ENCODE assay signal across 26 mouse cellular contexts in the genomic region with DNA sequence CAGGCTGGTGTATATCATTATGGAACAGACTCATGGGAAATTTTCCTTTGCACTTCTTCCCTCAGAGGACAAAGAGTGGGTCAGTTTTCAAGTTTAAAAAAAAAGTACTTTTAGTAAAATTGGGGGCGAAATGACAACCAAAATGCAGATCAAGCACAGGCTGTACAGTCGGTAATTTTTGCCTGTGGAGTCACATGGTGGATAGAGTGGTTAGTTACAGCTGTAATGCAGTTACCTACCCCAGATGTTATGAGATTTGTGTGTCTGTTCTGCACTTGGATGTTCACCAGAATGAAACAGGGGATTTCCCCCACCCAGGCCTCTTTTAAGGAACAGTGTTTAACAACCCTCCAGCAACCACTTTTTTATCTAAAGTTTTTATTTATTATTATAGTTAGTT.
DNase-seq lines count a peak whose midpoint lies in the region; ATAC-seq lines count a peak whose summit lies in the region.
"Had no signal": no experiment of that assay in that cellular context is flagged by ENCODE, and none has a peak within 500 bp of the region (broad histone marks: within the 10 kb centered on the region; RNA-seq: fewer than 3 reads in every experiment).

No protein-coding gene starts in this region.

- H3K4me1 ChIP-seq in embryonic facial prominence, embryonic 11.5 days (ENCODE audit: control insufficient read depth, insufficient read depth, low read length): no peaks in the 10 kb centered on the region
- peaks cover 9% of the 10 kb centered on the region; the same call in 1 of the 2 replicates for H3K4me1 ChIP-seq in embryonic facial prominence, embryonic 10.5 days
- H3K4me1 ChIP-seq in limb, embryonic 11.5 days (ENCODE audit: control insufficient read depth, insufficient read depth, low read length): no peaks in the 10 kb centered on the region
- H3K4me1 ChIP-seq in limb, embryonic 10.5 days: peaks cover 3% of the 10 kb centered on the region; the same call in 1 of the 2 replicates
- H3K4me1 ChIP-seq in embryonic facial prominence, embryonic 14.5 days (ENCODE audit: control insufficient read depth, insufficient read depth, low read length): peaks cover 11% of the 10 kb centered on the region
- H3K4me1 ChIP-seq in forebrain, embryonic 14.5 days (ENCODE audit: control insufficient read depth, insufficient read depth, low read length): no peaks in the 10 kb centered on the region
- H3K4me1 ChIP-seq: embryonic facial prominence, embryonic 15.5 days; forebrain, embryonic 10.5 days; forebrain, embryonic 12.5 days had no signal

- 52% methylated on average over 2 of the region's 2 CpGs for WGBS in embryonic facial prominence, embryonic 11.5 days
- WGBS in embryonic facial prominence, embryonic 10.5 days: 82% methylated on average over 2 of the region's 2 CpGs
- WGBS in limb, embryonic 11.5 days: 73% methylated on average over 2 of the region's 2 CpGs
- WGBS in limb, embryonic 10.5 days: 75% methylated on average over 2 of the region's 2 CpGs
- WGBS in embryonic facial prominence, embryonic 14.5 days: 30% methylated on average over 2 of the region's 2 CpGs
- WGBS in forebrain, embryonic 14.5 days: 95% methylated on average over 2 of the region's 2 CpGs

- no peaks in the 10 kb centered on the region for H3K9me3 ChIP-seq in embryonic facial prominence, embryonic 11.5 days (replicated peaks; ENCODE audit: control insufficient read depth, low read length)
- H3K9me3 ChIP-seq in embryonic facial prominence, embryonic 10.5 days: no peaks in the 10 kb centered on the region
- no peaks in the 10 kb centered on the region for H3K9me3 ChIP-seq in limb, embryonic 11.5 days (ENCODE audit: control insufficient read depth, low read length)
- H3K9me3 ChIP-seq in limb, embryonic 10.5 days (replicated peaks): no peaks in the 10 kb centered on the region
- H3K9me3 ChIP-seq in embryonic facial prominence, embryonic 14.5 days (ENCODE audit: control insufficient read depth, low read length): no peaks in the 10 kb centered on the region
- no peaks in the 10 kb centered on the region for H3K9me3 ChIP-seq in forebrain, embryonic 14.5 days (replicated peaks; ENCODE audit: control insufficient read depth, low read length)
- H3K9me3 ChIP-seq: embryonic facial prominence, embryonic 12.5 days; embryonic facial prominence, embryonic 15.5 days; forebrain, embryonic 10.5 days; forebrain, embryonic 12.5 days; forebrain, embryonic 15.5 days had no signal

- H3K4me3 ChIP-seq in embryonic facial prominence, embryonic 11.5 days (ENCODE audit: low read depth, low read length): no peak overlapping the region
- H3K4me3 ChIP-seq in embryonic facial prominence, embryonic 10.5 days: no peak overlapping the region
- H3K4me3 ChIP-seq in limb, embryonic 11.5 days (ENCODE audit: low read depth, low read length): no peak overlapping the region
- no peak overlapping the region for H3K4me3 ChIP-seq in limb, embryonic 10.5 days
- no peak overlapping the region for H3K4me3 ChIP-seq in embryonic facial prominence, embryonic 14.5 days (ENCODE audit: low read depth, low read length)
- H3K4me3 ChIP-seq in forebrain, embryonic 14.5 days (ENCODE audit: low read depth, low read length): no peak overlapping the region
- H3K4me3 ChIP-seq: embryonic facial prominence, embryonic 12.5 days; embryonic facial prominence, embryonic 15.5 days; erythroblast, embryonic 14.5 days; forebrain, embryonic 10.5 days; forebrain, embryonic 12.5 days; forebrain, embryonic 15.5 days had no signal

- H3K27ac ChIP-seq in embryonic facial prominence, embryonic 11.5 days (replicated peaks; ENCODE audit: low read depth, low read length): no peak overlapping the region
- no peak overlapping the region for H3K27ac ChIP-seq in embryonic facial prominence, embryonic 10.5 days (replicated peaks)
- no peak overlapping the region for H3K27ac ChIP-seq in limb, embryonic 11.5 days (replicated peaks; ENCODE audit: low read depth, low read length)
- H3K27ac ChIP-seq in limb, embryonic 10.5 days: no peak overlapping the region
- no peak overlapping the region for H3K27ac ChIP-seq in embryonic facial prominence, embryonic 14.5 days (replicated peaks; ENCODE audit: low read depth, low read length)
- H3K27ac ChIP-seq in forebrain, embryonic 14.5 days (ENCODE audit: low read depth, low read length): no peak overlapping the region
- H3K27ac ChIP-seq: embryonic facial prominence, embryonic 12.5 days; embryonic facial prominence, embryonic 15.5 days; forebrain, embryonic 10.5 days; forebrain, embryonic 12.5 days; forebrain, embryonic 15.5 days had no signal

- no peak overlapping the region for H3K9ac ChIP-seq in embryonic facial prominence, embryonic 11.5 days (replicated peaks; ENCODE audit: low read length)
- no peak overlapping the region for H3K9ac ChIP-seq in limb, embryonic 11.5 days (ENCODE audit: low read length)
- no peak overlapping the region for H3K9ac ChIP-seq in embryonic facial prominence, embryonic 14.5 days (ENCODE audit: low read depth, low read length)
- no peak overlapping the region for H3K9ac ChIP-seq in forebrain, embryonic 14.5 days (ENCODE audit: low read length)
- H3K9ac ChIP-seq: embryonic facial prominence, embryonic 12.5 days; embryonic facial prominence, embryonic 15.5 days; forebrain, embryonic 12.5 days; forebrain, embryonic 15.5 days; forebrain, postnatal 0 days had no signal

- no peak for ATAC-seq in embryonic facial prominence, embryonic 11.5 days (replicated peaks; ENCODE audit: insufficient number of reproducible peaks, low FRiP score, low TSS enrichment, low read depth)
- ATAC-seq in limb, embryonic 11.5 days (ENCODE audit: insufficient number of reproducible peaks, low FRiP score, low TSS enrichment, low read depth): 0 out of 2 replicates have a peak, but pooled peaks have one; percentile 51
- ATAC-seq in embryonic facial prominence, embryonic 14.5 days (ENCODE audit: low read depth): peak; percentile 50; the same call in 1 of the 2 replicates
- ATAC-seq in forebrain, embryonic 14.5 days: no peak
- ATAC-seq: activated CD4-positive, CD25-positive, alpha-beta regulatory T cell, adult 4 months; CD4-positive, CD25-positive, alpha-beta regulatory T cell, adult 4 months; forebrain, embryonic 15.5 days; forebrain, postnatal 0 days; Patski had no signal

- no peaks in the 10 kb centered on the region for H3K36me3 ChIP-seq in embryonic facial prominence, embryonic 11.5 days (replicated peaks; ENCODE audit: control insufficient read depth, insufficient read depth, low read depth, low read length)
- no peaks in the 10 kb centered on the region for H3K36me3 ChIP-seq in embryonic facial prominence, embryonic 10.5 days (replicated peaks)
- H3K36me3 ChIP-seq in limb, embryonic 11.5 days (ENCODE audit: control insufficient read depth, insufficient read depth, low read length): no peaks in the 10 kb centered on the region
- no peaks in the 10 kb centered on the region for H3K36me3 ChIP-seq in limb, embryonic 10.5 days
- H3K36me3 ChIP-seq in embryonic facial prominence, embryonic 14.5 days (ENCODE audit: control insufficient read depth, insufficient read depth, low read length): no peaks in the 10 kb centered on the region
- no peaks in the 10 kb centered on the region for H3K36me3 ChIP-seq in forebrain, embryonic 14.5 days (ENCODE audit: control insufficient read depth, insufficient read depth, low read length)
- H3K36me3 ChIP-seq: embryonic facial prominence, embryonic 12.5 days; embryonic facial prominence, embryonic 15.5 days; forebrain, embryonic 10.5 days; forebrain, embryonic 12.5 days; forebrain, embryonic 15.5 days had no signal

- H3K27me3 ChIP-seq in embryonic facial prominence, embryonic 11.5 days (ENCODE audit: control insufficient read depth, insufficient read depth, low read length): no peaks in the 10 kb centered on the region
- no peaks in the 10 kb centered on the region for H3K27me3 ChIP-seq in embryonic facial prominence, embryonic 10.5 days (replicated peaks; ENCODE audit: low read depth, poor library complexity, severe bottlenecking)
- no peaks in the 10 kb centered on the region for H3K27me3 ChIP-seq in limb, embryonic 11.5 days (ENCODE audit: control insufficient read depth, insufficient read depth, low read length)
- no peaks in the 10 kb centered on the region for H3K27me3 ChIP-seq in limb, embryonic 10.5 days (ENCODE audit: low read depth, poor library complexity, severe bottlenecking)
- H3K27me3 ChIP-seq in embryonic facial prominence, embryonic 14.5 days (replicated peaks; ENCODE audit: control insufficient read depth, insufficient read depth, low read length): no peaks in the 10 kb centered on the region
- no peaks in the 10 kb centered on the region for H3K27me3 ChIP-seq in forebrain, embryonic 14.5 days (replicated peaks; ENCODE audit: control insufficient read depth, insufficient read depth, low read length)
- H3K27me3 ChIP-seq: embryonic facial prominence, embryonic 12.5 days; embryonic facial prominence, embryonic 15.5 days; forebrain, embryonic 12.5 days; forebrain, embryonic 15.5 days; Patski had no signal

- DNase-seq in embryonic facial prominence, embryonic 11.5 days (ENCODE audit: low spot score): peak; percentile 56
- DNase-seq in embryonic facial prominence, embryonic 10.5 days (ENCODE audit: low spot score): no peak
- DNase-seq in limb, embryonic 11.5 days (ENCODE audit: low spot score): no peak
- DNase-seq in limb, embryonic 10.5 days (ENCODE audit: low spot score): no peak
- peak; percentile 81 for DNase-seq in embryonic facial prominence, embryonic 14.5 days (ENCODE audit: low spot score)
- no peak for DNase-seq in frontal cortex, postnatal 10 days (ENCODE audit: low spot score in 2 of 2)
- DNase-seq in forebrain, embryonic 14.5 days (ENCODE audit: low spot score): no peak
- DNase-seq: adrenal gland, adult 8-10 months; adrenal gland, postnatal 14 days; adrenal gland, postnatal 36 days; B cell, adult 2 months; cerebellum, adult 11-12 months; cerebellum, adult 2 months; cerebellum, adult 9-10 months; cerebellum, postnatal 10 days; cerebellum, postnatal 25 days; forebrain, postnatal 0 days had no signal

- no peak overlapping the region for H3K4me2 ChIP-seq in embryonic facial prominence, embryonic 11.5 days (ENCODE audit: low read depth, low read length)
- no peak overlapping the region for H3K4me2 ChIP-seq in limb, embryonic 11.5 days (ENCODE audit: low read depth, severe bottlenecking)
- no peak overlapping the region for H3K4me2 ChIP-seq in embryonic facial prominence, embryonic 14.5 days (ENCODE audit: low read depth, low read length)
- no peak overlapping the region for H3K4me2 ChIP-seq in forebrain, embryonic 14.5 days (ENCODE audit: low read length)
- H3K4me2 ChIP-seq: embryonic facial prominence, embryonic 12.5 days; embryonic facial prominence, embryonic 15.5 days; forebrain, embryonic 12.5 days; forebrain, embryonic 15.5 days had no signal

Comparison
In these comparisons a context has a peak if more than half of its experiments do, and no peak if none do; other contexts are left out.
1. ATAC-seq: peak in limb, embryonic 11.5 days (single experiment) and embryonic facial prominence, embryonic 14.5 days (single experiment); none in embryonic facial prominence, embryonic 11.5 days (single experiment) and forebrain, embryonic 14.5 days (single experiment).
2. DNase-seq: peak in embryonic facial prominence, embryonic 11.5 days (single experiment) and embryonic facial prominence, embryonic 14.5 days (single experiment); none in embryonic facial prominence, embryonic 10.5 days (single experiment), limb, embryonic 11.5 days (single experiment), limb, embryonic 10.5 days (single experiment), frontal cortex, postnatal 10 days (0 of 2) and forebrain, embryonic 14.5 days (single experiment).